Mouse (Mus musculus) central nervous system, embryonic 11.5 days (tissue): ENCODE data around the gene Slc12a7. TPM values are rescaled to one million over a fixed set of nuclear protein-coding genes. Genes with fewer than 3 reads are reported as not detected.

Source experiments
- polyA plus RNA-seq: library from polyadenylated mRNA; depleted of rRNA; stranded (reverse); fragments of >200 nt; gene quantifications from 2 replicates; pipeline ENCODE4 v1.2.3, GENCODE M21; 2012; rRNA removed

Gene Slc12a7
- 44.8 and 61.4 TPM in 2 replicates for polyA plus RNA-seq

GRCm38 (mm10) chr13:73732742-73733700 lies at the start of gene Slc12a7:
Gene Slc12a7 (plus strand): TSS chr13:73733094.

GRCm38 (mm10) chr13:73704694-73705325 lies 28.1 kb upstream of the Slc12a7 start, which contains the start of gene Slc6a19:
Gene Slc6a19 (minus strand): TSS chr13:73704865.

GRCm38 (mm10) chr13:73847465-73847836 lies 114.6 kb downstream of the Slc12a7 start, which contains the start of gene Nkd2:
Gene Nkd2 (minus strand): TSS chr13:73847631.

Other genes starting within 250 kb of the Slc12a7 start
- gene Slc6a3, start 196.3 kb upstream of the Slc12a7 start, polyA plus RNA-seq = 0.16 and 0.18 TPM in 2 replicates
- gene Clptm1l, start 129.1 kb upstream of the Slc12a7 start, polyA plus RNA-seq = 71.7 and 99.7 TPM in 2 replicates
- gene Tert, start 106.2 kb upstream of the Slc12a7 start, polyA plus RNA-seq = 8.5 and 18.7 TPM in 2 replicates
- 0.14 TPM in 1 of 2 replicates, not detected in the other for gene Slc6a18, start 55.1 kb upstream of the Slc12a7 start, polyA plus RNA-seq
- 0.16 and 0.17 TPM in 2 replicates for gene Slc6a19, start 28.2 kb upstream of the Slc12a7 start, polyA plus RNA-seq
- gene Nkd2, start 114.5 kb downstream of the Slc12a7 start, polyA plus RNA-seq = 18.1 and 25.7 TPM in 2 replicates
- 36.2 and 37.9 TPM in 2 replicates for gene Trip13, start 204.7 kb downstream of the Slc12a7 start, polyA plus RNA-seq
- 102 and 241 TPM in 2 replicates for gene Brd9, start 204.7 kb downstream of the Slc12a7 start, polyA plus RNA-seq
- gene Zdhhc11, start 230.8 kb downstream of the Slc12a7 start, polyA plus RNA-seq = 0.04 TPM in 1 of 2 replicates, not detected in the other